ENCODE assay signal across 19 mouse cellular contexts in genomic region chr3:66375088-66375910, GRCm38 (mm10).
DNase-seq lines count a peak whose midpoint lies in the region; ATAC-seq lines count a peak whose summit lies in the region.
"Had no signal": no experiment of that assay in that cellular context is flagged by ENCODE, and none has a peak within 500 bp of the region (broad histone marks: within the 10 kb centered on the region; RNA-seq: fewer than 3 reads in every experiment).

No protein-coding gene starts in this region.

- no peaks in the 10 kb centered on the region for H3K36me3 ChIP-seq in forebrain, embryonic 14.5 days (ENCODE audit: control insufficient read depth, insufficient read depth, low read length)
- H3K36me3 ChIP-seq in forebrain, embryonic 12.5 days (replicated peaks) = no peaks in the 10 kb centered on the region
- no peaks in the 10 kb centered on the region for H3K36me3 ChIP-seq in embryonic facial prominence, embryonic 11.5 days (replicated peaks; ENCODE audit: control insufficient read depth, insufficient read depth, low read depth, low read length)
- H3K36me3 ChIP-seq in limb, embryonic 10.5 days = no peaks in the 10 kb centered on the region
- H3K36me3 ChIP-seq: embryonic facial prominence, embryonic 12.5 days; heart, embryonic 13.5 days; hindbrain, embryonic 12.5 days had no signal

- H3K9ac ChIP-seq in forebrain, embryonic 14.5 days (ENCODE audit: low read length) = no peak overlapping the region
- H3K9ac ChIP-seq in forebrain, embryonic 12.5 days = no peak overlapping the region
- no peak overlapping the region for H3K9ac ChIP-seq in embryonic facial prominence, embryonic 11.5 days (replicated peaks; ENCODE audit: low read length)
- H3K9ac ChIP-seq: embryonic facial prominence, embryonic 12.5 days; forebrain, embryonic 13.5 days; heart, embryonic 13.5 days; hindbrain, embryonic 12.5 days had no signal

- no peak overlapping the region for H3K4me3 ChIP-seq in forebrain, embryonic 14.5 days (ENCODE audit: low read depth, low read length)
- no peak overlapping the region for H3K4me3 ChIP-seq in forebrain, embryonic 12.5 days (replicated peaks)
- H3K4me3 ChIP-seq in embryonic facial prominence, embryonic 11.5 days (ENCODE audit: low read depth, low read length) = no peak overlapping the region
- H3K4me3 ChIP-seq in limb, embryonic 10.5 days = no peak overlapping the region
- H3K4me3 ChIP-seq: embryonic facial prominence, embryonic 12.5 days; forebrain, embryonic 13.5 days; heart, embryonic 13.5 days; hindbrain, embryonic 12.5 days had no signal

- H3K27ac ChIP-seq in forebrain, embryonic 14.5 days (ENCODE audit: low read depth, low read length) = no peak overlapping the region
- H3K27ac ChIP-seq in forebrain, embryonic 12.5 days = no peak overlapping the region
- H3K27ac ChIP-seq in embryonic facial prominence, embryonic 11.5 days (replicated peaks; ENCODE audit: low read depth, low read length) = no peak overlapping the region
- peak overlapping the region; percentile 84 for H3K27ac ChIP-seq in limb, embryonic 10.5 days
- H3K27ac ChIP-seq: forebrain, embryonic 13.5 days; heart, embryonic 13.5 days; hindbrain, embryonic 12.5 days had no signal

- H3K4me1 ChIP-seq in forebrain, embryonic 14.5 days (ENCODE audit: control insufficient read depth, insufficient read depth, low read length) = no peaks in the 10 kb centered on the region
- no peaks in the 10 kb centered on the region for H3K4me1 ChIP-seq in forebrain, embryonic 12.5 days
- no peaks in the 10 kb centered on the region for H3K4me1 ChIP-seq in embryonic facial prominence, embryonic 11.5 days (ENCODE audit: control insufficient read depth, insufficient read depth, low read length)
- H3K4me1 ChIP-seq in limb, embryonic 10.5 days = peaks cover 66% of the 10 kb centered on the region
- H3K4me1 ChIP-seq: forebrain, embryonic 13.5 days; hindbrain, embryonic 12.5 days had no signal

- H3K4me2 ChIP-seq in forebrain, embryonic 14.5 days (ENCODE audit: low read length) = no peak overlapping the region
- no peak overlapping the region for H3K4me2 ChIP-seq in forebrain, embryonic 12.5 days
- no peak overlapping the region for H3K4me2 ChIP-seq in embryonic facial prominence, embryonic 11.5 days (ENCODE audit: low read depth, low read length)
- H3K4me2 ChIP-seq: embryonic facial prominence, embryonic 12.5 days; forebrain, embryonic 13.5 days; heart, embryonic 13.5 days; hindbrain, embryonic 12.5 days had no signal

- WGBS in forebrain, embryonic 14.5 days = 80% methylated on average over 14 of the region's 14 CpGs
- WGBS in forebrain, embryonic 12.5 days = 75% methylated on average over 14 of the region's 14 CpGs
- 45% methylated on average over 14 of the region's 14 CpGs for WGBS in embryonic facial prominence, embryonic 11.5 days
- WGBS in limb, embryonic 10.5 days = 60% methylated on average over 14 of the region's 14 CpGs

- DNase-seq in forebrain, embryonic 14.5 days (ENCODE audit: low spot score) = peak; percentile 3
- peak; percentile 52 for DNase-seq in embryonic facial prominence, embryonic 11.5 days (ENCODE audit: low spot score)
- DNase-seq in limb, embryonic 10.5 days (ENCODE audit: low spot score) = peak; percentile 51
- DNase-seq in left cerebral cortex, adult 18-20 months (ENCODE audit: low spot score in 2 of 2) = no peak
- DNase-seq in thymus, postnatal 0 days (ENCODE audit: low spot score) = no peak
- DNase-seq: adrenal gland, postnatal 10 days; cerebellum, adult 18-20 months; cerebellum, adult 9-11 months; gastrocnemius, postnatal 36 days; heart, adult 11 months; heart, postnatal 4 days; kidney, adult 11 months had no signal

- no peaks in the 10 kb centered on the region for H3K9me3 ChIP-seq in forebrain, embryonic 14.5 days (replicated peaks; ENCODE audit: control insufficient read depth, low read length)
- H3K9me3 ChIP-seq in forebrain, embryonic 12.5 days = no peaks in the 10 kb centered on the region
- H3K9me3 ChIP-seq in embryonic facial prominence, embryonic 11.5 days (replicated peaks; ENCODE audit: control insufficient read depth, low read length) = no peaks in the 10 kb centered on the region
- H3K9me3 ChIP-seq in limb, embryonic 10.5 days (replicated peaks) = no peaks in the 10 kb centered on the region
- H3K9me3 ChIP-seq: embryonic facial prominence, embryonic 12.5 days; forebrain, embryonic 13.5 days; heart, embryonic 13.5 days; hindbrain, embryonic 12.5 days had no signal

- no peaks in the 10 kb centered on the region for H3K27me3 ChIP-seq in forebrain, embryonic 14.5 days (replicated peaks; ENCODE audit: control insufficient read depth, insufficient read depth, low read length)
- no peaks in the 10 kb centered on the region for H3K27me3 ChIP-seq in forebrain, embryonic 12.5 days
- H3K27me3 ChIP-seq in embryonic facial prominence, embryonic 11.5 days (ENCODE audit: control insufficient read depth, insufficient read depth, low read length) = no peaks in the 10 kb centered on the region
- no peaks in the 10 kb centered on the region for H3K27me3 ChIP-seq in limb, embryonic 10.5 days (ENCODE audit: low read depth, poor library complexity, severe bottlenecking)
- H3K27me3 ChIP-seq: embryonic facial prominence, embryonic 12.5 days; forebrain, embryonic 13.5 days; heart, embryonic 13.5 days; hindbrain, embryonic 12.5 days had no signal

- ATAC-seq in forebrain, embryonic 14.5 days = no peak
- no peak for ATAC-seq in forebrain, embryonic 12.5 days (ENCODE audit: low FRiP score)
- ATAC-seq in embryonic facial prominence, embryonic 11.5 days (replicated peaks; ENCODE audit: insufficient number of reproducible peaks, low FRiP score, low TSS enrichment, low read depth) = no peak
- no peak for ATAC-seq in megakaryocyte-erythroid progenitor cell, adult 5-6 weeks (replicated peaks; ENCODE audit: low FRiP score, low TSS enrichment, poor library complexity, severe bottlenecking)
- ATAC-seq: forebrain, embryonic 13.5 days; hindbrain, embryonic 16.5 days had no signal

Comparison
In these comparisons a context has a peak if more than half of its experiments do, and no peak if none do; other contexts are left out.
1. DNase-seq: peak in forebrain, embryonic 14.5 days (single experiment), embryonic facial prominence, embryonic 11.5 days (single experiment) and limb, embryonic 10.5 days (single experiment); none in left cerebral cortex, adult 18-20 months (0 of 2) and thymus, postnatal 0 days (single experiment).